Mouse (Mus musculus): ENCODE results near the gene Elane. TPM values are rescaled to one million over a fixed set of nuclear protein-coding genes. Genes with fewer than 3 reads are reported as not detected.

Gene Elane
- total RNA-seq, 2 experiments from 2014 or later = not detected

DNA sequence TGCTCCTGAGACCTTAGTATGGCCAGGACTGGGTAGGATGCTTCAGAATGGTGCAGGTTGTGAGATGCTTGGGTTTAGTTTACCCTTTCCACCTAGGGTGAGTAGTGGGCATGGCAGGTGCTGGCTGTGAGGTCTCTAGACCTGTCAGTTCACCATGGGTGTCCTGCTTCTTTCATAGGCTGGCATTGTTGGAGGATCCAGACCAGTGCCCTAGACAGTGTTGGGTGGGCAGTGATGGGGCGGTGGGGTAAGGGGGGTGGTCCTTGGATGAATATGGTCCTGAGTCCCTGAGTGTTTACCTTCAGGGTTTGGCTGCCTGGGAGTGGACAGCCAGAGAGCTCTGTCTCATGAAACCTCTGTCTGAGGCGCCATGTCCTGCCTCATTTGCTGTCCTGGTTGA is 28.2 kb upstream of the Elane start:
- no peak for DNase-seq (ENCODE audit: low spot score in 2 of 2)

DNA sequence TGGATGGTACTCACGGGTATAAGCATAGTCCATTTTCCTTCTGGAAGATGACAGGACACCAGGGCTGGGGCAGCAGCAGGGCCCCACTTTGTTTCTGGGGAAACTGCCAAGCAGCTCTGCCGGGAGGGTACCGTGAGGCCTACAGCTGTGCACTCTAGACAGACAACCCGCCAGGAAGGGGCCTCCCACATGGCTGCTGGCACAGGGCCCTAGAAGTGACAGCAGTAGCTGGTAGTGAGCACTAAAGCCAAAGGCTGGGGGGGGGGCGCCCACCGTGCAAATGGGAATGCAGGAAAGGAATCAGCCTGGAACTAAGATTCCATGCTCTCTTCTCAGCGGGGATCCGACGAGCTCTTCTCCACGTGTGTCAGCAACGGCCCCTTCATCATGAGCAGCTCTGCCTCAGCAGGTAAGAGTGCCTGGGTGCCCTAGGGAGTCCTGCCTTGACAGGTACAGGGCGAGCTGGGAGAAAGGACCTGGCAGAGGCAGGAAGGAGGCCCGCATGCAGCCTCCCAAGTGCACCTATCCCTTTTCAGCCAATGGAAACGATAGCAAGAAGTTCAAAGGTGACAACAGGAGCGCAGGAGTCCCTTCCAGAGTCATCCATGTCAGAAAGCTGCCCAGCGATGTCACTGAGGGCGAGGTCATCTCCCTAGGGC is 27.5 kb upstream of the Elane start:
- peak in 1 of 2 experiments; percentile 81 for DNase-seq (ENCODE audit: low spot score in 2 of 2)

DNA sequence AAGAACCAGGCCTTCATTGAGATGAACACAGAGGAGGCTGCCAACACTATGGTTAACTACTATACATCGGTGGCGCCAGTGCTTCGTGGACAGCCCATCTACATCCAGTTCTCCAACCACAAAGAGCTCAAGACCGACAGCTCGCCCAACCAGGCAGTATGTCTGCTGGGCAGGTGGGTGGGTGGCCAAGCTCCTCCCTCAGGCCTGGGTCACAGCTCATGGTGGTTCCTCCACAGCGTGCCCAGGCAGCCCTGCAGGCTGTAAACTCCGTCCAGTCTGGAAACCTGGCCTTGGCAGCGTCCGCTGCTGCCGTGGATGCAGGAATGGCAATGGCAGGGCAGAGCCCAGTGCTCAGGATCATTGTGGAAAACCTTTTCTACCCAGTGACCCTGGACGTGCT is 26.9 kb upstream of the Elane start:
- no peak for DNase-seq (ENCODE audit: low spot score in 2 of 2)

DNA sequence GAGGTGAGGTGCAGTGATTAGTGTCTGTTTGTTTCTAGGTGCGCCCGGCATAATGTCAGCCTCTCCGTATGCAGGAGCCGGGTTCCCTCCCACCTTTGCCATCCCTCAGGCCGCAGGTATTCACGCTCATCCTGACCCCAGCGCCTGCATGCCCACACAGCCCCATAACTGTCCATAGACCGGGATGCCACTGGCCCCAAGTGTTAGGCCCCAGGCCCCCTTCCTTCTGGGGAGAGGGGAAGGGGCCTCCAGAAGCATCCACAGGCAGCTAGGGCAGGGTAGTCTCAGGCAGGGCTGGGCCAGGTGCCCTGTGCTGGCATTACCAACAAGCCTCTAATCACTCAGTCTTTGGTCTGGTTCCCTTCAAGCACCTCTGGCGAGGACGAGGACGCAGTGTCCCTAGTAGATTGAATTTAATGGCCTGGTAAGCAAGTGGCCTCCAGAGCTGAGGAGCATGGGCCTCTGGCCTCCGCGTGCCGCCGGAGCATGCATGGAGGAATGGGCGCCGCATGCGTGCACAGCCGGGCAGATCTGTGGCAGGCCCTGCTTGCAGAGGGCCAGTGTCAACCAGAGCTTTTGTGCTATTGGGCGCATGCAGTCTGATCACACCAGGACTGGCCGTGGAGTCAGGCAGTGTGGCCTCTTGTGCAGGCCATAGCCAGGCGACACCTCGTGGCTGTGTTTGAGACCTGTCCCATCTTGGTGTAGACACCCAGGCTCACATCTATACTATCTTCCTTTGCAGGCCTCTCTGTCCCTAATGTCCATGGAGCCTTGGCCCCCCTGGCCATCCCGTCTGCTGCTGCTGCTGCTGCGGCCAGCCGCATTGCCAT is 25.8 kb upstream of the Elane start:
- DNase-seq (ENCODE audit: low spot score in 2 of 2) = no peak

DNA sequence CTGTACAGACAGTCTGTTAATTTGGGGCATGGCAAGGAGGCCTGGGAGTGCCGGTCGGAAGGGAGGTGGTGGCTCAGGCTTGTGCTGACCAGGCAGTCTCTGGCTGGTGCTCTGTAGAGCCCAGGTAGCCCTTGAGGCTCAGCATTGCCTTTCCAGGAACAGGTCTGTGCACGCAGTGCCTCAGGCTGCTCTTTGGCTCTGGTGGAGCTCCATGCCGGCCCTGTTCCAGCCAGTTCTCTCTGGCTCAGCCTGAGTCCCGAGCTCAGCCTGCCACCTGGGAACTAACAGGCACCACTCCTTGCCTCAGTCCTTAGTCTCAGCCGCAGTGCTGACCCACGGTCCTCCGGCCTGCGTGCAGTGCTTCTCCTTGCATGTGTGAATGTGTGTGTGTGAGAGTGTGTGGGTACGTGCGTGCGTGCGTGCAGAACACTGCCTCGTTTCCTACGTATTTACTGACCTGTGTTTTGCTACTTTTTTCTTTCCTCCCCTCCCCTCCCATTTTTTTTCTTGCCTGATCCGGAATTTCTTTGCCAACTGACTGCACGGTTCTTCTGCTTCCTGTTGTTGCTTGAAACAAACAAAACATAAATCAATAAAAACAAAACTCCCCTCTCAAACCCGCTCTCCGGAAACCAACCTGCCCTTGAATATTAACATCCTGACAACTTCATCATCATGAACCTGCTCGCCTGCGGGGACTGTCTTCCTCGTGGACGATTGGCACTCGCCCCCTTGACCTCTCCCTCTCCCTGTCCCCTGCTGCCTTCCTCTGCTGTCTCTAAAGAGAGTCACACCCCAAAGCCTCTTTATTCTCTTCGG is 24.6 kb upstream of the Elane start:
- DNase-seq (ENCODE audit: low spot score in 2 of 2) = no peak

DNA sequence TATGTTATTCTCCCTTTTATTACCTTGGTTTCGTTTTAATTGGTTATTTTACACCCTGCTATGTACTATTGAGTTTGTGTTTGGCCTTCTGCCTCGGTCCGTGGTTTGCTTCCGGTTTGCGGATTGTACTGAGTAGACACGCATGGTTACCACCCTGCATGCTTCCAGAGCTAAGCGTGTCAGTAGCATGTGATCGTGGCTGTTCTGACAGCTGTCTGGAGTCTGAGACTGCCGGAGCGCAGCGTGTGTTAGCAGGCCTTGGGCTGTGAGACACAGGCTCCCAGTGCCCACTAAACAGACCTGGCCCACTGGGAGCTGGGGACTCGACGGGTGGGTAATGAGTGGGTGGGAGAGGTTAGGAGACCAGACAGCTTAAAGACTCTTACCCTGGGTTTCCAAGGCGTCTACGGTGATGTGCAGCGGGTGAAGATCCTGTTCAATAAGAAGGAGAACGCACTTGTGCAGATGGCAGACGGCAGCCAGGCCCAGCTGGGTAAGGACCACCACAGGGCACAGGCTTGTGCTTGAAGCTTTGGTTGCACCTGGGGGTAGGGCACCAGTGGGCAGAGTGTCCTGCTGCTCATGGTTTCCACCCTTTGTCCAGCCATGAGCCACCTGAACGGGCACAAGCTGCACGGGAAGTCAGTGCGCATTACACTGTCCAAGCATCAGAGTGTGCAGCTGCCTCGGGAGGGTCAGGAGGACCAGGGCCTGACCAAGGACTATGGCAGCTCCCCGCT is 23.8 kb upstream of the Elane start:
- DNase-seq (ENCODE audit: low spot score in 2 of 2) = no peak

DNA sequence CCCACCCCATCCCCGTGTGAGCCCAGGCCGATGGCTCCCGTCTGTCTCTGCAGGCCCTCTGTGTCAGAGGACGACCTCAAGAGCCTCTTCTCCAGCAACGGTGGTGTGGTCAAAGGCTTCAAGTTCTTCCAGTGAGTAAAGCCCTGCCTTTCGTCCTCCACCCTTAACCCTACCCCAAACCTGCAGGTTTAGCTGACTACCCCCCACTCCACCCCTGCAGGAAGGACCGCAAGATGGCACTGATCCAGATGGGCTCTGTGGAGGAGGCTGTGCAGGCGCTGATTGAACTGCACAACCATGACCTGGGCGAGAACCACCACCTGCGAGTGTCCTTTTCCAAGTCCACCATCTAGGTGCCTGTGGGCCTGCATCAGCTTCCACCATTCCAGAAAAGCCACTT is 23.1 kb upstream of the Elane start:
- DNase-seq (ENCODE audit: low spot score in 2 of 2) = no peak

DNA sequence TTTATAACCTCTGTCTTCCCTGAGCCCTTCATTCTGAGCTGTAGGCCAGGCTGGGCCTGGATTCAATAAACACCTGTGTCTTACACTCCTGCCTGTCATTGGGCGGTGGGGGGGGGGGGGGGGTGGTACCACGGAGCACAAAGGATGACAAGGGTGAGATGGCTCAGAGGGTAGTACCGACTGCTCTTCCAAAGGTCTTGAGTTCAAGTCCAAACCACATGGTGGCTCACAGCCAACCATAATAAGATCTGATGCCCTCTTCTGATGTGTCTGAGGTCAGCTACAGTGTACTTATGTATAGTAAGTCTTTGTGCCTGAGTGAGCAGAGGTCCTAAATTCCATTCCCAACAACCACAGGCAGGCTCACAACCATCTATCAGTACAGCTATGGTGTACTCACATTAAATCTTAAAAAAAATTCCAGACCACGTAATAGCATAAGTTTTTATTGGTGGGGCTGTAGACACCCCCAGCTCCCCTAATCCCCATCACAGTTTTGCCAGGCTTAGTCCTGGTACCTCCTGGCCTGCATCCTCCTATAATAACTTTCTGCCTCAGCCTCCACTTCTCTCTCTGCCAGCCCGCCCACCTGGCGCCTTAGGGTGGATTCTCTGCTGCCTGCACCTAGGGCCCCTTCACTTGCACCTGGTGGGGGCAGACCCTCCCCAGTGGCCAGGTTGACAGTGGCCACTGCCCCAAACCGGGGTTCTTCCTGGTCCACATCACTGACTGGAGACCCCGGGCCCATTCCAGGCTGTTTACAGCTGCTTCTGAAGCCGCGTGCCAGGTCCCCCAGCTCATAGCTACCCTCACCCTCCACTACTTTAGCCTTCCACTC is 21.5 kb upstream of the Elane start:
- DNase-seq (ENCODE audit: low spot score in 2 of 2) = no peak

DNA sequence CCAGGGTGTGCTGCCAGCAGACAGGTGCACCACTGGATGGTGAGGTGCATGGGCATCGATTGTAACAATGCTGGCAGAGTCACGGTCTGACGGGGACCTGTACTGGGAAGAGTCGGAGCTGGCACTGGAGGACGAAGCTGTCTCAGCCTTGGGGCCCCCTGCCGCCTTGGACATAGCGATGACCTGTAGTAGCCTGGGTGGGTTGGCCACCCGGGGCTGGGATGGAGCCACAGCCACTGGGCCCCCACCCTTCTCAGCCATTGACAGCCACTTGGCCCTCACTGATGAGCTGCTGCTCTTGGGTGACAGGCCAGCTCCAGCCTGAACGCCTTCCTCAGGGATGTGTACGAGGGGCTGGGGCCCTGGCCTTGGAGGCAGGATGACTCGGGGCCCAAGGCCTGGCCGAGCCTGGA is 20.9 kb upstream of the Elane start:
- no peak for DNase-seq (ENCODE audit: low spot score in 2 of 2)

DNA sequence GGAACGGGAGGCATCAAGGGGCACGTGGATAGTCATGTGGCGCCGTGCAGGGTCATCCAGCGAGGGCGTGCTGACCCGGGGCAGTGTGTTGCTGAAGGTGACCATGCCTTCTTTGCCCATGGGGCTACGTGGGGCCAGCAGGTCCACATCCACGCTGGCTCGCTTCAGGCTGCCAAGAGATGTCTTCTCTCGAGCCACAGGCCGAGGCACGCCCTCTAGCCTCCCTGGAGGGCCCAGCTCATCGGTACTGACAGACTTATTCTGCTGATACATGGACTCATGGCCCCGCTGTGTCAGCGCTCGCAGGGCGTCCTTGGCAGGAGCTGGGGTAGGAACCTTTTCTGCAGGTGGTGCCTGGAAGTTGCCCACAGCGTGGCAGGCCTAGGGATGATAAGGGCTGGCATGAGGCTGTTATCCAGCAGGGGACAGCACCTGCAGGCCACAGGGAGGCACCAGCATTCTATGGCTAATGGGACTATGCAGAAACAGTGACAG is 20.2 kb upstream of the Elane start:
- DNase-seq (ENCODE audit: low spot score in 2 of 2) = no peak

DNA sequence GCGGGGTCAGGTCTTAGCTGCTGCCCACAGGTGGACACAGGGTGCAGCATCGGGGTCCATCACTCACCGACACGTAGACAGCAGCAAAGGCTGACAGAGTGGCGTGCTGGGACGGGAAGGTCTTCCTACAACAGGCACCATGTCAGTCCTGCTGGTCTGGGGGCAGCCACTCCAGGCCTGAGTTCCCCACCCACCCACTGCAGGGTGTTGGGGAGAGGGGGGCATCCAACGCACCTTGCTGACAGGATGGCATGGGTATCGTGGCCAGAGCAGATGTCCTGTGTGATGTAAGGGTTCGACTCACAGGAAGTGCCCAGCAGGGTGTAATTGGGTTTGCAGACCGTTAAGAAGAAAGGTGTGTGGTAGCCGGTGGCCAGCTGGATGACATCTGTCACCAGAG is 19.4 kb upstream of the Elane start:
- DNase-seq (ENCODE audit: low spot score in 2 of 2) = no peak

DNA sequence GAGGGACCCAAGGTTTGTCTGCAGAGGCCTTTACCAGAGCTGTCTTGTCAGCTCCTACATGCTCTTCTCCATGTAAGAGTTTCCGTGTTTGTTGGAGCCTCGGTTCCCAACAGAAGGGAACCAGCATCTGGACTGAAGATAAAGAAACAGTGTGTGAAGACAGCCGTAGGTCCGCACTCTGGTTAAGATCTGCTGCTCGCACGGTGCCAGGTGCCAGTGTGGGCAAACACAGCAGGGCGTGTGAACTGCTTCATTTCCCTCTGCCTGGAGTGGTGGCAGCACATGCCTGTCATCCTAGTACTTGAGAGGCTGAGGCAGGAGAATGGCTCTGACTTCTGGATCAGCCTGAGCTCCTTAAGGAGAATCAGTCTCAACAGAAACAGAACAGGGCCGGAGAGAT is 14.2 kb upstream of the Elane start:
- no peak for DNase-seq (ENCODE audit: low spot score in 2 of 2)

DNA sequence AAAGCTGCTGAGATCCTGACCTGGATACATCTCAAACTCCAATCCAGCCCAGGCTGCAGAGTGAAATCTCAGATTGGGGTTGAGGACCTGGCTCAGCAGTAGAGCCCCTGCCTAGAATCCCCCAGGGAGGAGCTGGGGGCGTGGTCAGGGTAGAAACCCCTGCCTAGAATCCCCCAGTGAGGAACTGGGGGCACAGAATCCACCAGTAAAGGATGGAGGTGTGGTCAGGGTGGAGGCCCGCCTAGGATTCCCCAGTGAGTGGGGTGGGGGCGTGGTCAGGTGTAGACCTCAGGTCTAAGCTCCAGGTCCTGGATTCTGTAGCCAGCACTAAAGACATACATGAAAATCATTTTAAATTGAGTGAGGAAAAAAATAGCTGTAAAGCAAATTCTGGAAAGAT is 13.2 kb upstream of the Elane start:
- DNase-seq (ENCODE audit: low spot score in 2 of 2) = no peak

DNA sequence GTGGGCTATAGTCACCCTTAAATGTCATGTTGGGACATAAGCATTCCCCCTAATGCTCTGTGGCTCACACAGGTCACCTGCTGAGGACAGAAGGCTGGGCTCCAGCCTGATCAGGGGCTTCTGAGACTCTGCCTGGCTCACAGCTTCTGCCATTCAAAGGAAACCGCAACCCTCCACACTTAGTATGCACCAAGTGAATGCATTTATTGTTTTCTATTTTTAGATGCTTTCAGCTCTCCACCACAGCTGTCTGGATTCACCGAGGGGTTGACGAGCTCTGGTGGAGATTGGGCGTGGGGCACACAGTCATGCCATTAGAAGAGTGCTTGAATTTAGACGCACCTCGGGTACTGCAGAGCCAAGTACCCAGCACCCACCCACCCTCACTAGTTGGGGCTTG is 12.7 kb upstream of the Elane start:
- no peak for DNase-seq (ENCODE audit: low spot score in 2 of 2)

DNA sequence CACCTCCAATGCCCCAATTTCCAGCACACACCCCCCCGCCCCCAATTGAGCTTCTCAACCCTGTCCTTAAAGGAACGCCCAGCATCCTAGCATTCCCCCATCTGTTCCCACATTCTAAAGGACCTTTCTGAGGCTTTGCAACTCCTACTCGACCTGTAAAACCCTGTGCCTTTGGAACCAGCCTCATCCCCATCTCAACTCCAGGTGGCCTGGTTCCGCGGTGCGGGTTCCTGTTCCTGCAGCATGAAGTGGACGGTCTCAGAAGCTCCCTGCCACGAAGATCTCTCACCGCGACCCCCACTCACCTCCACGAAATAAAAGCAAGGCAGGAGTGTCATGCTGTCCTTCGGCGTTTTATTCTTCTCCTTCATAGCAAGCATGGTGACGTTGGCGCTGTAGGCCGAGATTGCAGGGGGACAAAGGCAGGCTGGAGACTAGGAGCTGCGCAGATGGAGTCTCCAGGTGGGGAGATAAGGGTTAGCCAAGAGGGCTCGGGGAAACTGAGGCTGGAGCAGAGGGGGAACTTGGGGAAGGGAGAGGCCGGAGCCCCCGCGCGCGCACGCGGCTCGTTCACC is 12.2 kb upstream of the Elane start:
- no peak for DNase-seq (ENCODE audit: low spot score in 2 of 2)

DNA sequence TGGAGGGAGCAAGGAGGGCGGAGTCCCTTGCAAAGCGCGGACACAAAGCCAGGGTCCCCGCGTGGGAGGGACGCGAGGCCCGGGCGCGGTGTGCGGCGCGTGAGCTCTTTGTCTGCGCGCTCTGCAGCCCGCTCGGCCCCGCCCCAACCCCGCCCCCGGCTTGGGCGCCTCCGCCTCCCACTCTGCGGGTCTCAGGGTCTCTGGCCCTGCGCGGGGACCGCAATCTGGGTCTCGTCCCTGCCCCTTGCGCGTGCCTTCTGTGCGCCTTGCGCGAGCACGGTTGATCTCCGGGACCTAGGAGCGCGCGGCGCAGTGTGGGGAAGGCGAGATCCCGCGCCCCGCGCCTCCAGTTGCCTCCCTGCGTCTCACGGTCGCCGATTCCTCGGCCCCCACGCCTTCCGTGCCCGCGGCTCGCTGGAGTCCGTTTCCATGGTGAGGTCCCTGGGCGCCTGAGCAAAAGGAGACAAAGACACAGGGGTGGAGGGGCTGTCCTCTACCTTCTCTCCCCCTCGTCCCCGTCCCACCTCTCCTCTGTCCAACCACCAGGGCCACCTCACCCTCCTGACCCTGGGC is 11.7 kb upstream of the Elane start, which contains the start of the genes Prtn3 and Plppr3:
TSS of gene Prtn3 (plus strand) at position 187 of the 573 bp plus-strand sequence.
TSS of gene Plppr3 (minus strand) at position 345 of the 573 bp plus-strand sequence.
- DNase-seq (ENCODE audit: low spot score in 2 of 2) = no peak

DNA sequence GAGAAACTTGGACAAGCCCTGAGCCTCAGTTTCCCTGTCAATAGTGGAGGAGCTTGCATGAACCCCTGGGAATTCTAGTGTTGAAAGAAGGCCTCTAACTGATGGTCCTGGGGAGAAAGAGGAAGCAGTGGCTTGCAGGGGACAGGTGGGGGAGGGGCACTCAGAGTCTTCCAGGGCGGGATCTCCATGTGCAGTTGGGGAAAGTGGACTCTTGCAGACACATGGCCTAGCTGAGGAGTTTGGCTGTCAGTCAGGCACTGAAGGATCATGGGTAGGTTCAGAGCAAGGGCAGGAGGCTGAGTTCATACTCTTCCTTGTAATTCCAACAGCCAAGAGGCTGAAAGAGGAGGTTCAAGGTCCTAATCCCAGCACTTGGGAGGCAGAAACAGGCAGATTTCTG is 8.9 kb upstream of the Elane start:
- DNase-seq (ENCODE audit: low spot score in 2 of 2) = no peak

DNA sequence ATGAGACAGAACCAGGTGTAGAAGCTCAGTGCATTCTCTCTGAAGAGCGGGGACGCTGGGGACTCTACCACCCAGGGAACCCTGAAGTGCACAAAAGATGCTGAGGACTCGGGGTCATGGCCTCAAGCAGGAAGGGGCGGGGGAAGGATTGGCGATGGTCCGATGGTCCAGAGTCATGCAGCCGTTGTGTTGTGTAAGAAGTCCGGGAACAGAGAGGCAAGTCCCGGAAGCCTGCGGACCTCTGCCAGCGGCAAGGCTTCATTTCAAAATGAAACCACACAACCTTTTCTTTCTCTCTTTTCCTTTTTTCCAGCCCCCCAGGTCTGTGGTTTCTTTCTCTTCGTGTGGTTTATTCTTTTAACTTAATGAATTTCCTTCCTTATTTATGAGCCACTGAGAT is 8.3 kb upstream of the Elane start:
- no peak for DNase-seq (ENCODE audit: low spot score in 2 of 2)

DNA sequence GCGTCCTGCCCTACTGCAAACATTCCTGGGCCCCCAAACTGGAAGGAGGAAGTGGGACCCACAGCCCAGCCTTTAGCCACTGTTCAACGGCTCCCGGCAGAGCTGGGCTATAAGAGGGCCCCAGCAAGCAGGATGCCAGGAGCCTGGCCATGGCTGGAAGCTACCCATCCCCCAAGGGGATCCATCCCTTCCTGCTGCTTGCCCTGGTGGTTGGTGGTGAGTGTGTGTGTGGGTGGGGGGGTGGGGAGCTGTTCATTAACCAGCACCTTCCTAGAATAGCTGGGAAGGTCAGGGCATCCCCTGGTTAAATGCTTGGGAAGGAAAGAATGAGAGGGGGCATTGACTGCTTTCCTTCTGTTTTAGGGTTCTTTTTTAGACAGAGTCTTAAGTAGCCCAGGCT is 6.5 kb upstream of the Elane start:
- DNase-seq (ENCODE audit: low spot score in 2 of 2) = no peak

Measured in layer of hippocampus, postnatal 14 days (tissue).